Mouse (Mus musculus): ENCODE measurements around the gene Serpina3c. TPM values are rescaled to one million over a fixed set of nuclear protein-coding genes. Genes with fewer than 3 reads are reported as not detected.
"Not testable (repeated sequence)": the region's sequence is repeated elsewhere in the genome, so short reads cannot be mapped to it uniquely, and the experiment has no call there.

The Serpina3c gene
- total RNA-seq, 1 experiment, result not detected

GRCm38 (mm10) chr12:104125021-104125560 is 28.6 kb downstream of the Serpina3c start:
- Histone ChIP-seq H3K4me3 (ENCODE audit: insufficient read depth in 1 of 2, low read depth in 1 of 2, low read length in 2 of 2, poor library complexity in 1 of 2, severe bottlenecking in 1 of 2) (no peak overlapping the region), H3K36me3 (ENCODE audit: control insufficient read depth, insufficient read depth, low read length, poor library complexity, severe bottlenecking) (no peaks in the 10 kb centered on the region), H3K9me3 (ENCODE audit: control insufficient read depth, insufficient read depth, low read depth, low read length) (no peaks in the 10 kb centered on the region), H3K4me1 (ENCODE audit: control insufficient read depth in 2 of 2, insufficient read depth in 2 of 2, low read length in 2 of 2, poor library complexity in 1 of 2) (no peaks in the 10 kb centered on the region), H3K9ac (ENCODE audit: insufficient read depth, low read depth, low read length, poor library complexity, severe bottlenecking) (no peak overlapping the region), H3K27ac (ENCODE audit: insufficient read depth, low read depth, low read length, poor library complexity, severe bottlenecking) (no peak overlapping the region)
- in situ Hi-C loops (cut with MboI; ENCODE audit: low sequenced_read_pairs in 2 of 2, unreplicated experiment in 2 of 2), result no loop called here
- DNase-seq (ENCODE audit: low read depth, low spot score), result no peak
- TF ChIP-seq CHD2 (IDR thresholded peaks at IDR 0.05; ENCODE audit: low read depth, low read length) (no peak), ZNF384 (IDR thresholded peaks at IDR 0.05; ENCODE audit: low read depth, low read length) (no peak), ZC3H11A (IDR thresholded peaks at IDR 0.05; ENCODE audit: borderline replicate concordance, low read depth, low read length) (no peak), MAFK (IDR thresholded peaks at IDR 0.05; ENCODE audit: insufficient read depth, low read depth, low read length) (no peak), HCFC1 (IDR thresholded peaks at IDR 0.05; ENCODE audit: borderline replicate concordance, insufficient read depth, low read length) (no peak)

GRCm38 (mm10) chr12:104123996-104124395 is 29.7 kb downstream of the Serpina3c start:
- Histone ChIP-seq H3K27ac (ENCODE audit: insufficient read depth, low read depth, low read length, poor library complexity, severe bottlenecking) (no peak overlapping the region), H3K9me3 (ENCODE audit: control insufficient read depth, insufficient read depth, low read depth, low read length) (no peaks in the 10 kb centered on the region), H3K4me3 (ENCODE audit: insufficient read depth in 1 of 2, low read depth in 1 of 2, low read length in 2 of 2, poor library complexity in 1 of 2, severe bottlenecking in 1 of 2) (no peak overlapping the region), H3K36me3 (ENCODE audit: control insufficient read depth, insufficient read depth, low read length, poor library complexity, severe bottlenecking) (no peaks in the 10 kb centered on the region), H3K4me1 (ENCODE audit: control insufficient read depth in 2 of 2, insufficient read depth in 2 of 2, low read length in 2 of 2, poor library complexity in 1 of 2) (no peaks in the 10 kb centered on the region), H3K9ac (ENCODE audit: insufficient read depth, low read depth, low read length, poor library complexity, severe bottlenecking) (no peak overlapping the region)
- TF ChIP-seq ZC3H11A (IDR thresholded peaks at IDR 0.05; ENCODE audit: borderline replicate concordance, low read depth, low read length) (no peak), HCFC1 (IDR thresholded peaks at IDR 0.05; ENCODE audit: borderline replicate concordance, insufficient read depth, low read length) (no peak)
- no peak for DNase-seq (ENCODE audit: low read depth, low spot score)
- in situ Hi-C loops (cut with MboI; ENCODE audit: low sequenced_read_pairs in 2 of 2, unreplicated experiment in 2 of 2), result no loop called here

DNA sequence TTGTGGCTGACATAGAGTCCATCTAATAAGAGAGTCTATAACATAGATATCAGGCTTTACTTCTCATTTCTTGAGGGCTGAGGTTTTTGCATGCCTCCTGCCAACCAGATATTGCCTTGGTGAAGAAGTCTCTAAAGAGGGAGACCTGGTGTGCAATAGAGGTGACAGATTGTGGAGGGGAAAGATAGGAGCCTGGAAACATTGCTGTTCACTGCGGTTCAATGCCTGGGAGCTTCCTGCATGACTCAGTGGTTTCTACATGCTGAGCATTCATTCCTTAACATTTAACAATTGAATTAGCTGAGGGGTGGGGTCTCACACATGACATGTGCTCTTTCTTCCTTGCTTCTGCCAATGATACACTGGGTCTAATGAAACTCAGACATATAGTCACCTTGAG is 30.6 kb downstream of the Serpina3c start:
- DNase-seq (ENCODE audit: low read depth, low spot score), result no peak
- H3K4me3 ChIP-seq (ENCODE audit: insufficient read depth in 1 of 2, low read depth in 1 of 2, low read length in 2 of 2, poor library complexity in 1 of 2, severe bottlenecking in 1 of 2), result no peak overlapping the region
- no peak overlapping the region for H3K27ac ChIP-seq (ENCODE audit: insufficient read depth, low read depth, low read length, poor library complexity, severe bottlenecking)
- in situ Hi-C loops (cut with MboI; ENCODE audit: low sequenced_read_pairs in 2 of 2, unreplicated experiment in 2 of 2), result no loop called here
- H3K9me3 ChIP-seq (ENCODE audit: control insufficient read depth, insufficient read depth, low read depth, low read length), result no peaks in the 10 kb centered on the region
- TF ChIP-seq ZNF384 (IDR thresholded peaks at IDR 0.05; ENCODE audit: low read depth, low read length), result no peak
- H3K4me1 ChIP-seq (ENCODE audit: control insufficient read depth in 2 of 2, insufficient read depth in 2 of 2, low read length in 2 of 2, poor library complexity in 1 of 2), result no peaks in the 10 kb centered on the region
- H3K9ac ChIP-seq (ENCODE audit: insufficient read depth, low read depth, low read length, poor library complexity, severe bottlenecking), result no peak overlapping the region
- no peaks in the 10 kb centered on the region for H3K36me3 ChIP-seq (ENCODE audit: control insufficient read depth, insufficient read depth, low read length, poor library complexity, severe bottlenecking)

GRCm38 (mm10) chr12:104114921-104115579 is 38.6 kb downstream of the Serpina3c start:
- Histone ChIP-seq H3K27ac (ENCODE audit: insufficient read depth, low read depth, low read length, poor library complexity, severe bottlenecking) (no peak overlapping the region), H3K9ac (ENCODE audit: insufficient read depth, low read depth, low read length, poor library complexity, severe bottlenecking) (no peak overlapping the region), H3K36me3 (ENCODE audit: control insufficient read depth, insufficient read depth, low read length, poor library complexity, severe bottlenecking) (no peaks in the 10 kb centered on the region), H3K9me3 (ENCODE audit: control insufficient read depth, insufficient read depth, low read depth, low read length) (no peaks in the 10 kb centered on the region), H3K4me1 (ENCODE audit: control insufficient read depth in 2 of 2, insufficient read depth in 2 of 2, low read length in 2 of 2, poor library complexity in 1 of 2) (no peaks in the 10 kb centered on the region), H3K4me3 (ENCODE audit: insufficient read depth in 1 of 2, low read depth in 1 of 2, low read length in 2 of 2, poor library complexity in 1 of 2, severe bottlenecking in 1 of 2) (no peak overlapping the region)
- DNase-seq (ENCODE audit: low read depth, low spot score), result no peak
- TF ChIP-seq MAFK (IDR thresholded peaks at IDR 0.05; ENCODE audit: insufficient read depth, low read depth, low read length) (no peak), ZC3H11A (IDR thresholded peaks at IDR 0.05; ENCODE audit: borderline replicate concordance, low read depth, low read length) (no peak), HCFC1 (IDR thresholded peaks at IDR 0.05; ENCODE audit: borderline replicate concordance, insufficient read depth, low read length) (no peak), CHD2 (IDR thresholded peaks at IDR 0.05; ENCODE audit: low read depth, low read length) (no peak), ZNF384 (IDR thresholded peaks at IDR 0.05; ENCODE audit: low read depth, low read length) (no peak)
- in situ Hi-C loops (cut with MboI; ENCODE audit: low sequenced_read_pairs in 2 of 2, unreplicated experiment in 2 of 2), result no loop called here

GRCm38 (mm10) chr12:104112333-104112732 is 41.3 kb downstream of the Serpina3c start, which contains the start of gene Serpina3a:
Gene Serpina3a (plus strand): TSS chr12:104112724.
- in situ Hi-C loops (cut with MboI; ENCODE audit: low sequenced_read_pairs in 2 of 2, unreplicated experiment in 2 of 2), result not testable (repeated sequence)

More at GRCm38 (mm10) chr12:104112333-104112732, 41.3 kb downstream of the Serpina3c start, which contains the start of gene Serpina3a:
- not testable (repeated sequence) for H3K9me3 ChIP-seq (ENCODE audit: control insufficient read depth, insufficient read depth, low read depth, low read length); DNase-seq (ENCODE audit: low read depth, low spot score); H3K4me1 ChIP-seq (ENCODE audit: control insufficient read depth in 2 of 2, insufficient read depth in 2 of 2, low read length in 2 of 2, poor library complexity in 1 of 2); H3K27ac ChIP-seq (ENCODE audit: insufficient read depth, low read depth, low read length, poor library complexity, severe bottlenecking); H3K9ac ChIP-seq (ENCODE audit: insufficient read depth, low read depth, low read length, poor library complexity, severe bottlenecking); H3K4me3 ChIP-seq (ENCODE audit: insufficient read depth in 1 of 2, low read depth in 1 of 2, low read length in 2 of 2, poor library complexity in 1 of 2, severe bottlenecking in 1 of 2); H3K36me3 ChIP-seq (ENCODE audit: control insufficient read depth, insufficient read depth, low read length, poor library complexity, severe bottlenecking)
